ENCODE assay signal across 11 mouse cellular contexts in genomic region chr5:134457371-134457770, GRCm38 (mm10). TPM values are rescaled to one million over a fixed set of nuclear protein-coding genes. Genes with fewer than 3 reads are reported as not detected.
DNase-seq lines count a peak whose midpoint lies in the region; ATAC-seq lines count a peak whose summit lies in the region.
"Had no signal": no experiment of that assay in that cellular context is flagged by ENCODE, and none has a peak within 500 bp of the region (broad histone marks: within the 10 kb centered on the region; RNA-seq: fewer than 3 reads in every experiment).

No protein-coding gene starts in this region.

- H3K27me3 ChIP-seq in hindbrain, embryonic 10.5 days (ENCODE audit: insufficient read depth, poor library complexity, severe bottlenecking): no peaks in the 10 kb centered on the region
- H3K27me3 ChIP-seq in hindbrain, embryonic 16.5 days (replicated peaks; ENCODE audit: control insufficient read depth, insufficient read depth, low read length): no peaks in the 10 kb centered on the region
- no peaks in the 10 kb centered on the region for H3K27me3 ChIP-seq in midbrain, embryonic 16.5 days (ENCODE audit: control insufficient read depth, insufficient read depth, low read depth, low read length)
- no peaks in the 10 kb centered on the region for H3K27me3 ChIP-seq in midbrain, embryonic 14.5 days (ENCODE audit: control insufficient read depth, insufficient read depth, low read length)
- H3K27me3 ChIP-seq in hindbrain, embryonic 15.5 days: no peaks in the 10 kb centered on the region
- H3K27me3 ChIP-seq in neural tube, embryonic 14.5 days (ENCODE audit: control insufficient read depth, insufficient read depth, low read length): no peaks in the 10 kb centered on the region
- H3K27me3 ChIP-seq: CH12.LX; lung, embryonic 15.5 days had no signal

- H3K36me3 ChIP-seq in hindbrain, embryonic 10.5 days: peaks cover 14% of the 10 kb centered on the region
- H3K36me3 ChIP-seq in hindbrain, embryonic 16.5 days (ENCODE audit: control insufficient read depth, insufficient read depth, low read length): no peaks in the 10 kb centered on the region
- H3K36me3 ChIP-seq in midbrain, embryonic 16.5 days (ENCODE audit: control insufficient read depth, insufficient read depth, low read length): no peaks in the 10 kb centered on the region
- no peaks in the 10 kb centered on the region for H3K36me3 ChIP-seq in midbrain, embryonic 14.5 days (ENCODE audit: control insufficient read depth, insufficient read depth, low read length)
- H3K36me3 ChIP-seq in hindbrain, embryonic 15.5 days: no peaks in the 10 kb centered on the region
- H3K36me3 ChIP-seq in neural tube, embryonic 14.5 days (ENCODE audit: control insufficient read depth, insufficient read depth, low read length): no peaks in the 10 kb centered on the region
- H3K36me3 ChIP-seq: lung, embryonic 15.5 days had no signal

- ATAC-seq in hindbrain, embryonic 16.5 days: no peak
- no peak for ATAC-seq in midbrain, embryonic 16.5 days
- ATAC-seq in midbrain, embryonic 14.5 days (ENCODE audit: low FRiP score, low TSS enrichment): no peak
- no peak for ATAC-seq in hindbrain, embryonic 15.5 days (ENCODE audit: low FRiP score, low read depth)
- ATAC-seq in neural tube, embryonic 14.5 days (ENCODE audit: low read depth): no peak

- no peak overlapping the region for H3K4me3 ChIP-seq in hindbrain, embryonic 10.5 days
- H3K4me3 ChIP-seq in hindbrain, embryonic 16.5 days (ENCODE audit: low read length): no peak overlapping the region
- H3K4me3 ChIP-seq in midbrain, embryonic 16.5 days (ENCODE audit: low read depth, low read length): 0 out of 2 replicates have a peak overlapping the region, but pooled peaks have one; percentile 84
- no peak overlapping the region for H3K4me3 ChIP-seq in midbrain, embryonic 14.5 days (replicated peaks; ENCODE audit: low read depth, low read length)
- peak overlapping the region; percentile 79 for H3K4me3 ChIP-seq in hindbrain, embryonic 15.5 days
- H3K4me3 ChIP-seq in neural tube, embryonic 14.5 days (ENCODE audit: low read depth, low read length): peak overlapping the region; percentile 73; the same call in 1 of the 2 replicates

- peak overlapping the region; percentile 99; the same call in 1 of the 2 replicates for H3K27ac ChIP-seq in hindbrain, embryonic 10.5 days
- H3K27ac ChIP-seq in hindbrain, embryonic 16.5 days (ENCODE audit: low read depth, low read length): no peak overlapping the region; the same call in 1 of the 2 replicates
- peak overlapping the region; percentile 92; the same call in 1 of the 2 replicates for H3K27ac ChIP-seq in midbrain, embryonic 16.5 days (ENCODE audit: low read length)
- H3K27ac ChIP-seq in midbrain, embryonic 14.5 days (replicated peaks; ENCODE audit: low read depth, low read length): no peak overlapping the region
- H3K27ac ChIP-seq in hindbrain, embryonic 15.5 days (replicated peaks): no peak overlapping the region
- H3K27ac ChIP-seq in neural tube, embryonic 14.5 days (ENCODE audit: low read depth, low read length): peak overlapping the region; percentile 91

- no peak overlapping the region for H3K4me2 ChIP-seq in hindbrain, embryonic 16.5 days (ENCODE audit: low read length)
- H3K4me2 ChIP-seq in midbrain, embryonic 16.5 days (ENCODE audit: low read length): peak overlapping the region; percentile 98; the same call in 1 of the 2 replicates
- no peak overlapping the region for H3K4me2 ChIP-seq in midbrain, embryonic 14.5 days (ENCODE audit: low read length)
- H3K4me2 ChIP-seq in hindbrain, embryonic 15.5 days: no peak overlapping the region
- H3K4me2 ChIP-seq in neural tube, embryonic 14.5 days (ENCODE audit: low read depth, low read length): no peak overlapping the region

- H3K9me3 ChIP-seq in hindbrain, embryonic 10.5 days: peaks cover 1% of the 10 kb centered on the region; the same call in 1 of the 2 replicates
- no peaks in the 10 kb centered on the region for H3K9me3 ChIP-seq in hindbrain, embryonic 16.5 days (ENCODE audit: control insufficient read depth, low read length)
- no peaks in the 10 kb centered on the region for H3K9me3 ChIP-seq in midbrain, embryonic 16.5 days (replicated peaks; ENCODE audit: control insufficient read depth, low read length, poor library complexity, severe bottlenecking)
- H3K9me3 ChIP-seq in midbrain, embryonic 14.5 days (ENCODE audit: control insufficient read depth, low read length): no peaks in the 10 kb centered on the region
- H3K9me3 ChIP-seq in hindbrain, embryonic 15.5 days: no peaks in the 10 kb centered on the region
- no peaks in the 10 kb centered on the region for H3K9me3 ChIP-seq in neural tube, embryonic 14.5 days (ENCODE audit: control insufficient read depth, low read length)
- H3K9me3 ChIP-seq: lung, embryonic 15.5 days; megakaryocyte, embryonic 14.5 days had no signal

- no peak for DNase-seq in hindbrain, embryonic 10.5 days (ENCODE audit: low spot score)
- no peak for DNase-seq in midbrain, embryonic 14.5 days
- DNase-seq in cerebellum, adult 9-11 months: no peak
- DNase-seq in ovary, postnatal 14 days (ENCODE audit: low spot score): no peak

- H3K9ac ChIP-seq in hindbrain, embryonic 16.5 days (ENCODE audit: low read depth, low read length): no peak overlapping the region
- H3K9ac ChIP-seq in midbrain, embryonic 16.5 days (ENCODE audit: low read depth, low read length): no peak overlapping the region; the same call in 1 of the 2 replicates
- no peak overlapping the region for H3K9ac ChIP-seq in midbrain, embryonic 14.5 days (replicated peaks; ENCODE audit: low read length)
- no peak overlapping the region for H3K9ac ChIP-seq in hindbrain, embryonic 15.5 days
- no peak overlapping the region for H3K9ac ChIP-seq in neural tube, embryonic 14.5 days (replicated peaks; ENCODE audit: low read depth, low read length)

- WGBS in hindbrain, embryonic 10.5 days: 96% methylated on average over 2 of the region's 2 CpGs
- 98% methylated on average over 2 of the region's 2 CpGs for WGBS in hindbrain, embryonic 16.5 days
- 94% methylated on average over 2 of the region's 2 CpGs for WGBS in midbrain, embryonic 16.5 days
- 97% methylated on average over 2 of the region's 2 CpGs for WGBS in midbrain, embryonic 14.5 days
- WGBS in hindbrain, embryonic 15.5 days: 89% methylated on average over 2 of the region's 2 CpGs
- whole genome bisulfite sequencing in neural tube, embryonic 14.5 days: 94% methylated on average over 2 of the region's 2 CpGs

- H3K4me1 ChIP-seq in hindbrain, embryonic 10.5 days (replicated peaks): peaks cover 24% of the 10 kb centered on the region
- peaks cover 23% of the 10 kb centered on the region for H3K4me1 ChIP-seq in hindbrain, embryonic 16.5 days (ENCODE audit: control insufficient read depth, insufficient read depth, low read depth, low read length)
- H3K4me1 ChIP-seq in midbrain, embryonic 16.5 days (ENCODE audit: control insufficient read depth, insufficient read depth, low read length): peaks cover 20% of the 10 kb centered on the region
- H3K4me1 ChIP-seq in midbrain, embryonic 14.5 days (ENCODE audit: control insufficient read depth, insufficient read depth, low read length): peaks cover 17% of the 10 kb centered on the region
- H3K4me1 ChIP-seq in hindbrain, embryonic 15.5 days (replicated peaks): peaks cover 32% of the 10 kb centered on the region
- H3K4me1 ChIP-seq in neural tube, embryonic 14.5 days (ENCODE audit: control insufficient read depth, insufficient read depth, low read length): peaks cover 11% of the 10 kb centered on the region

RNA-seq across cellular contexts. Expression of gene Gtf2ird1, which starts 0.9 kb away (rescaled TPM):
- 84.8 and 91.6 TPM in 2 replicates for polyA plus RNA-seq in hindbrain, embryonic 10.5 days (2016; fragmentation: Nextera tagmentation; extraction: Ambion mirVana)
- 49.3 and 67.3 TPM in 2 replicates for polyA plus RNA-seq in hindbrain, embryonic 16.5 days (2015; fragmentation: Nextera tagmentation; extraction: Ambion mirVana)
- 74.3 and 81.5 TPM in 2 replicates for polyA plus RNA-seq in midbrain, embryonic 16.5 days (2015; fragmentation: Nextera tagmentation; extraction: Ambion mirVana)
- 75.1 and 75.5 TPM in 2 replicates for polyA plus RNA-seq in midbrain, embryonic 14.5 days (2014; fragmentation: Nextera tagmentation; extraction: Ambion mirVana)
- 69.0 and 73.7 TPM in 2 replicates for polyA plus RNA-seq in hindbrain, embryonic 15.5 days (2015; fragmentation: Nextera tagmentation; extraction: Ambion mirVana)
- 60.3 and 63.4 TPM in 2 replicates for polyA plus RNA-seq in neural tube, embryonic 14.5 days (2014; fragmentation: Nextera tagmentation; extraction: Ambion mirVana)

Comparison
In these comparisons a context has a peak if more than half of its experiments do, and no peak if none do; other contexts are left out.
1. H3K27ac ChIP-seq: peak in hindbrain, embryonic 10.5 days (single experiment), midbrain, embryonic 16.5 days (single experiment) and neural tube, embryonic 14.5 days (single experiment); none in hindbrain, embryonic 16.5 days (single experiment), midbrain, embryonic 14.5 days (single experiment) and hindbrain, embryonic 15.5 days (single experiment).
2. H3K4me3 ChIP-seq: peak in midbrain, embryonic 16.5 days (single experiment), hindbrain, embryonic 15.5 days (single experiment) and neural tube, embryonic 14.5 days (single experiment); none in hindbrain, embryonic 10.5 days (single experiment), hindbrain, embryonic 16.5 days (single experiment) and midbrain, embryonic 14.5 days (single experiment).